8 mouse cellular contexts compared by ENCODE assay signal in the genomic region with DNA sequence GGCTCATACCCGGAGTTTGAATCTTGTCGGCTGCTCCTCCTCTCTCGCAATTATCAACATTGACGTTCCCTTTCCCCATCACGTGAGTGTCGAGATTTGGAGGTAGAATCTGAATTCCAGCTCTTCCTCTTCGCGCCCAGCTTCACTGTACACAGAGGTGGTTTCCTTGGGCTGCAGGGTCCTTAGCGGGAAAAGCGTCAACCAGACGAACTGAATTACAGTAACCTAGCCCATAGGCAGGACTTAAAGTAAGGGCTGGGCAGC. TPM values are rescaled to one million over a fixed set of nuclear protein-coding genes. Genes with fewer than 3 reads are reported as not detected.
A peak's percentile ranks its signal among the peaks of the same experiment; 100 is the strongest.
DNase-seq lines count a peak whose midpoint lies in the region; ATAC-seq and TF ChIP-seq lines count a peak whose summit lies in the region.

No protein-coding gene starts in this region.

- H3K4me1 ChIP-seq in heart, embryonic 16.5 days (ENCODE audit: control insufficient read depth, insufficient read depth, low read length): peaks cover 15% of the 10 kb centered on the region
- peaks cover 26% of the 10 kb centered on the region for H3K4me1 ChIP-seq in forebrain, embryonic 15.5 days
- H3K4me1 ChIP-seq in lung, postnatal 0 days (ENCODE audit: insufficient read depth, low read depth, low read length): no peaks in the 10 kb centered on the region; the same call in 1 of the 2 replicates

- H3K36me3 ChIP-seq in heart, embryonic 16.5 days (ENCODE audit: control insufficient read depth, insufficient read depth): peaks cover 32% of the 10 kb centered on the region
- peaks cover 34% of the 10 kb centered on the region for H3K36me3 ChIP-seq in forebrain, embryonic 15.5 days
- 0 out of 2 replicates have a peak, but pooled peaks cover 9% of the 10 kb centered on the region for H3K36me3 ChIP-seq in lung, postnatal 0 days (ENCODE audit: insufficient read depth, low read length)

- no peak for DNase-seq in heart, postnatal 4 days
- DNase-seq in MEL-GATA-1-ER (ENCODE audit: extremely low read depth, low read depth): peak; percentile 8
- DNase-seq in lung, postnatal 0 days (ENCODE audit: low spot score): peak; percentile 41
- no peak for DNase-seq in urinary bladder, postnatal 10 days (ENCODE audit: low spot score)
- no peak for DNase-seq in left cerebral cortex, postnatal 4 days
- no peak for DNase-seq in gastrocnemius, postnatal 10 days

- H3K4me2 ChIP-seq in heart, embryonic 16.5 days (ENCODE audit: low read depth, low read length): peak overlapping the region; percentile 84
- peak overlapping the region; percentile 90 for H3K4me2 ChIP-seq in forebrain, embryonic 15.5 days (replicated peaks)
- H3K4me2 ChIP-seq in lung, postnatal 0 days (replicated peaks; ENCODE audit: low read depth, low read length): peak overlapping the region; percentile 90

- 0 out of 2 replicates have a peak, but pooled peaks have one; percentile 0 for ATAC-seq in heart, embryonic 16.5 days (replicated peaks; ENCODE audit: extremely low read depth, insufficient read depth, low FRiP score)
- peak; percentile 17; the same call in 1 of the 2 replicates for ATAC-seq in forebrain, embryonic 15.5 days (replicated peaks)
- no peak for ATAC-seq in lung, postnatal 0 days

- H3K9ac ChIP-seq in heart, embryonic 16.5 days (ENCODE audit: low read length): peak overlapping the region; percentile 92
- H3K9ac ChIP-seq in forebrain, embryonic 15.5 days (replicated peaks): peak overlapping the region; percentile 63
- H3K9ac ChIP-seq in lung, postnatal 0 days (replicated peaks; ENCODE audit: low read depth): peak overlapping the region; percentile 70

- H3K4me3 ChIP-seq in heart, embryonic 16.5 days (ENCODE audit: low read length): peak overlapping the region; percentile 96
- H3K4me3 ChIP-seq in forebrain, embryonic 15.5 days: peak overlapping the region; percentile 90
- H3K4me3 ChIP-seq in lung, postnatal 0 days (ENCODE audit: low read depth, low read length): peak overlapping the region; percentile 88

- intact Hi-C loops in left cerebral cortex, postnatal 4 days (cut with DNase I): no loop called here

- 0% methylated on average over 11 of the region's 11 CpGs for WGBS in heart, embryonic 16.5 days
- under 1% methylated on average over 11 of the region's 11 CpGs for WGBS in forebrain, embryonic 15.5 days
- WGBS in lung, postnatal 0 days: 1% methylated on average over 11 of the region's 11 CpGs

- no peak for TF ChIP-seq CTCF in lung, postnatal 0 days (IDR thresholded peaks at IDR 0.05)

- no peaks in the 10 kb centered on the region for H3K27me3 ChIP-seq in heart, embryonic 16.5 days (ENCODE audit: control insufficient read depth, insufficient read depth, low read length)
- H3K27me3 ChIP-seq in forebrain, embryonic 15.5 days: no peaks in the 10 kb centered on the region
- no peaks in the 10 kb centered on the region for H3K27me3 ChIP-seq in lung, postnatal 0 days (replicated peaks; ENCODE audit: insufficient read depth, low read length)

- peak overlapping the region; percentile 76 for H3K27ac ChIP-seq in heart, embryonic 16.5 days (ENCODE audit: low read length)
- H3K27ac ChIP-seq in forebrain, embryonic 15.5 days (replicated peaks): peak overlapping the region; percentile 82
- peak overlapping the region; percentile 85 for H3K27ac ChIP-seq in lung, postnatal 0 days (ENCODE audit: low read length)

- no peak for TF ChIP-seq EP300 in lung, postnatal 0 days (IDR thresholded peaks at IDR 0.05)

- no peaks in the 10 kb centered on the region for H3K9me3 ChIP-seq in heart, embryonic 16.5 days (replicated peaks; ENCODE audit: control insufficient read depth, low read length)
- no peaks in the 10 kb centered on the region for H3K9me3 ChIP-seq in forebrain, embryonic 15.5 days
- H3K9me3 ChIP-seq in lung, postnatal 0 days (ENCODE audit: low read length): no peaks in the 10 kb centered on the region

RNA-seq across cellular contexts. Expression of gene Fastkd3, which starts 0.4 kb away (rescaled TPM):
- 18.8 and 21.8 TPM in 2 replicates for polyA plus RNA-seq in heart, embryonic 16.5 days (2015; fragmentation: Nextera tagmentation; extraction: Ambion mirVana)
- 10 to 100 TPM; 10.2 to 12.3 TPM for total RNA-seq in heart, postnatal 4 days (2021)
- 28.0 and 33.4 TPM in 2 replicates for polyA plus RNA-seq in forebrain, embryonic 15.5 days (2015; fragmentation: Nextera tagmentation; extraction: Ambion mirVana)
- polyA plus RNA-seq in lung, postnatal 0 days (2015; fragmentation: Nextera tagmentation; extraction: Ambion mirVana): 14.1 and 14.4 TPM in 2 replicates
- total RNA-seq in left cerebral cortex, postnatal 4 days (2021): 10 to 100 TPM; 13.3 to 13.5 TPM
- 1 to 10 TPM; 6.6 to 8.1 TPM for total RNA-seq in gastrocnemius, postnatal 10 days (2021)

RNA-seq across cellular contexts. Expression of gene Mtrr, which starts 0.5 kb away (rescaled TPM):
- polyA plus RNA-seq in heart, embryonic 16.5 days (2015; fragmentation: Nextera tagmentation; extraction: Ambion mirVana): 20.3 and 21.1 TPM in 2 replicates
- total RNA-seq in heart, postnatal 4 days (2021): 10 to 100 TPM; 16.0 to 16.9 TPM
- polyA plus RNA-seq in forebrain, embryonic 15.5 days (2015; fragmentation: Nextera tagmentation; extraction: Ambion mirVana): 14.3 and 14.4 TPM in 2 replicates
- 9.7 and 10.7 TPM in 2 replicates for polyA plus RNA-seq in lung, postnatal 0 days (2015; fragmentation: Nextera tagmentation; extraction: Ambion mirVana)
- 10 to 100 TPM; 11.7 to 12.4 TPM for total RNA-seq in left cerebral cortex, postnatal 4 days (2021)
- total RNA-seq in gastrocnemius, postnatal 10 days (2021): 10 to 100 TPM; 19.1 to 21.9 TPM

RNA-seq across cellular contexts. Expression of gene 1700001L19Rik, which starts 14.8 kb away (rescaled TPM):
- polyA plus RNA-seq in heart, embryonic 16.5 days (2015; fragmentation: Nextera tagmentation; extraction: Ambion mirVana): 0.26 and 0.70 TPM in 2 replicates
- total RNA-seq in heart, postnatal 4 days (2021): not detected
- 3.4 and 4.3 TPM in 2 replicates for polyA plus RNA-seq in forebrain, embryonic 15.5 days (2015; fragmentation: Nextera tagmentation; extraction: Ambion mirVana)
- polyA plus RNA-seq in lung, postnatal 0 days (2015; fragmentation: Nextera tagmentation; extraction: Ambion mirVana): 4.5 and 5.2 TPM in 2 replicates
- 10 to 100 TPM; 20.5 to 24.7 TPM for total RNA-seq in left cerebral cortex, postnatal 4 days (2021)
- under 1 TPM in 1 of 2 experiments, not detected in 1; 0.25 TPM for total RNA-seq in gastrocnemius, postnatal 10 days (2021)

Comparison
In these comparisons a context has a peak if more than half of its experiments do, and no peak if none do; other contexts are left out.
1. DNase-seq: peak in MEL-GATA-1-ER (single experiment) and lung, postnatal 0 days (single experiment); none in heart, postnatal 4 days (single experiment), urinary bladder, postnatal 10 days (single experiment), left cerebral cortex, postnatal 4 days (single experiment) and gastrocnemius, postnatal 10 days (single experiment).
2. RNA of gene 1700001L19Rik, which starts 14.8 kb away (total RNA-seq): 20.5 to 24.7 TPM in left cerebral cortex, postnatal 4 days; 0.25 TPM in gastrocnemius, postnatal 10 days and not detected in heart, postnatal 4 days; every median in the first group is over 10 times any median in the second.
3. Peak in every context shown above with its lines, with median percentiles within 50 percentile points of each other: H3K27ac ChIP-seq, H3K4me2 ChIP-seq, H3K4me3 ChIP-seq and H3K9ac ChIP-seq.